Mouse (Mus musculus) spleen, adult 12 weeks (tissue): Measurements from ENCODE around the gene Tmem104.

Source experiments
- DNase-seq: peaks from one replicate; pipeline ENCODE4 v3.0.0; 2022; ENCODE audit warnings: low spot score

Tmem104 gene

DNA sequence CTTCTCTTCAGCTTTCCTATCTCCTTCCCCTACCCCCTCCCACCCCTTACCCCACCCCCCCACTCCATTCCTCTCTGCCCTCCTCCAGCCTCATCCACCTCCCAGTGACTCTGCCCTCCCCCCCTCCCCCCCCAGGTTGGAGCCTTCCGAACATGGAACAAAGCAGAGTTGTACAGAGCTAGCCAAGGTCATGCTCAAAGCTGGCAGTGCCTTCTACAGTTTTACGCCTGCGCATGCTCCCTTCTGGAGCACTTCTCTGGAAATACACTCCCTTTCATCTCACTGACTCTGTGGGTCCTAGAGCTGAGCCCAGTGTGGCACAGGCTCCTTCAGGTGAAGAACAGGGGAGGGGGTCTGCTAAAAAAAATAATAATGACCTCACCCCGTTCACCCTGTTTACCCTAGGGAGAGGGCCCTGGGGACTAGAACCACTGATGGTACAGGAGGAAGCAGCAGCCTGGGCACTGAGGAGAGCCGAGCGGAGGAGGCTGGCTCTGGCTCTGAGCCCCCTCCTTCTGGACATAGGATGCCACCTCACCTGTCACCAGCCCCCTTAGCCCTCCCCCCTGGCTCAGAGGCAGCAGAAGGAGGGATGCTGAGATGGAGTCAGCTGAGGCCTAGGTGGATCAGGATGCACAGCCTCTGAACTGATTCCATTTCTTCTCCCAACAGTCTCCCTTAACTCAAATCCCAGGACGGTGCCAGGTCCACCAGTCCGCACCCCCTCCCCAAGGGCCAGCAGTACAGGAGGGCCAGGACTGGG is 95.6 kb downstream of the Tmem104 start:
- no peak for DNase-seq

DNA sequence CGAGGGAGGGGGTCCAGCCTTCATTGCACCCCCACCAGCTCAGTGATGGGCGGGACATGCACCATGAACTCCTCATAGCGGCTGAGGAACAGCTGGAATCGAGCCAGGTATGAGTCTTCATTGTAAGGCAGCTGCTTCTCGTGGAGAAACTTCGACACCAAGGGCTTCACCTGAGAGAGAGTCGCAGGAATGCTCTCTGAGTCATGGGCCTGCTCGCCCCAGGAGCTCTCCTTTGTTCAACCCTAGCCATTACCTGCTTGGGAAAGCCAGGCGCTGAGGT is 96.1 kb downstream of the Tmem104 start:
- DNase-seq: no peak

DNA sequence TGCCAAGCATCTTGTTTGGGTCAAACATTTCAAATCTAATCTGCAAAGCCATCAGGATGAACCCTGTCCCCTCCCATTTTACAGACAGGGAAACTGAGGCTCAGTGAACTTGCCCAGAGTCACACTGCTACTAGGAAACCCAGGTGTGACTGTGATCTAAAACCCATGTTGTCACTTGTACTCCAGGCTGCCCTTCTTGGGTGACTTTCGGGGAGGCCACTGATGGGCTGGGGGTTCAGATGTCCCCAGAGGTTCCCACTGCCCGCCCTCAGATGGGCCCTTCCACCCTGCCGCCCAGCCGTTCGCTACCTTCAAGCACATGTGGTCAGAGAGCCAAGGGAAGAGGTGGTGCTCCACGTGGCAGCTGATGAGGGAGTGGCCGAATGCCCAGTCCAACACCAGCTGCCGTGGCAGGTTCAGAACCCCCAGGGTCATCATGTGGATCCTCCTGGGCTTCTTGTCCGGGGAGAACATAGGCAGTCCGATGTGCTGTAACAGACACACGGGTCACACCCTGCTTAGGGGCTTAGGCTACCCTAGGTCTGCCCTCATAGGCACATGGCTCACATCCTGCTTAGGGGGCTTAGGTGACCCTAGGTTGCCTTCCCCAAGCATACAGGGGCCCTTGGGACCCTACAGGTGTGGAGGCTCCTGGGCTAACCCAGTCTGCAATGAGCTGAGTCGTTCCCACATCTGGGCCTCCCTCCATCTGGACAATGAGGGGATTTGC is 96.8 kb downstream of the Tmem104 start:
- no peak for DNase-seq

DNA sequence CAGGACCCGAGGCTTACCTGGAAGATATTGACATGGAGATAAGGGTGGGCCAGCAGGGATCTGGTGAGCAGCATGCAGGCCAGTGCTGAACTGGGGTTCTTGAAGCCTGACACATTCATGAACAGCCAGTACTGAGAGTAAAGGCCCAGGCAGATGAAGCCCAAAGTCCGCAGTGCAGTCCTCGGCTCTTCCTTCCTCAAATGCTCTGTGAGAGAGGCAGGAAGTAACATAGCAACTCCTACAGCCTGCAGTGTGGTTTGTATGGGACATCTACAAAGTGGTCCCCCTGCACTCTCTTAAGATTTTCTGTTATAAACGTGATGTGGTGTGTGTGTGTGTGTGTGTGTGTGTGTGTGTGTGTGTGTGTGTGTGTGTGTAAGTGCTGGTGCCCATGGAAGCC is 98.0 kb downstream of the Tmem104 start:
- DNase-seq: no peak

DNA sequence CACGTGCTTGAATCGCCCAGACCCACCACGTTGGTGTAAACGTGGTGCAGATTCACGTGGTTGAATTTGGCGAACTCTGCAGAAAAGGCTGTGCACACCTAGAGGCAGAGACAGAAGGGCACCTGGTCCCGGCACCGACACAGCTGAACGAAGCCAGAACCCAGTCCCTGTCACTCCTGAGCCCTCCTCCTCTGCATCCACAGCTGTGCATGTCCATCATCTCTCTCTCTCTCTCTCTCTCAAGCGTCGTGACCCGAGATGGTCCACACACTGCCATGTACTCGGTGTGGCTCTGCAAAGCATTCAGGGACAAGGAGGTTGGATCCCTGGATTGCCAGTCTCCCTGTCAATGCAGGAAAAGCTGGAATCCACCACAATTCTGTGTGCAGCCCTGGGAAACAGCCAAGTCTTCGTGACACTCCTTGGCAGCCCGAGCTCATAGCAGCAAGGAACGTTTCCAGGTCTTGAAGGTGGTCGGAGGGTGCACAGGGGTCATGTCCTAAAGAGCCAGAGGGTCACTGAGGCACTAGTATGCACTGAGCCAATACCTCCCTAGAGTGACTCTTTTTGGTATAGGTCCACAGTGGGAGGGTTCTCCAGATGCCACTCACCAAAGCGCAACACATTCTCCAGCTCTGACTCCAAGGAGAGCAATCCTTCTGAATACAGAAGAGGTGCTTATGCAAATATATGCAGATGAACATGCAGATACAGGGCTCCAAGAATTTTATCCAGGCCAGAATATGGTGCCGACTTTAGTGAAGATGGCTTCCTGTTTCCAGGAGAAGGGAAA is 99.1 kb downstream of the Tmem104 start:
- DNase-seq: no peak

DNA sequence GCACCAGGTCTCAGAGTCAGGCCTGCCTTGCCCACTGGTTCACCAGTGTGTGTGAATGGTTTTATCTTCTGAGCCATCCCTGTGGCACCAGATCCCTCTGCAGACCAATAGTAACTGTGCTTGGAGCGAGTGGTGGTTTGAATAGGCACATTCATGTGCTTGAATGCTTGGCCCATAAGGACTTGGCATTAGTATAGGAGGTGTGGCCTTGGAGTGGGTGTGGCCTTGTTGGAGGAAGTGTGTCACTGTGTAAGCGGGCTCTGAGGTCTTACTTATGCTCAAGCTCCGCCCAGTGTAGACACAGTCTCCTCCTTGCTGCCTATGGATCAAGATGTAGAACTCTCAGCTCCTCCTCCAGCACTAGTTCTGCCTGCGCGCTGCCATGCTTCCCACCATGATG is 100.1 kb downstream of the Tmem104 start:
- no peak for DNase-seq

DNA sequence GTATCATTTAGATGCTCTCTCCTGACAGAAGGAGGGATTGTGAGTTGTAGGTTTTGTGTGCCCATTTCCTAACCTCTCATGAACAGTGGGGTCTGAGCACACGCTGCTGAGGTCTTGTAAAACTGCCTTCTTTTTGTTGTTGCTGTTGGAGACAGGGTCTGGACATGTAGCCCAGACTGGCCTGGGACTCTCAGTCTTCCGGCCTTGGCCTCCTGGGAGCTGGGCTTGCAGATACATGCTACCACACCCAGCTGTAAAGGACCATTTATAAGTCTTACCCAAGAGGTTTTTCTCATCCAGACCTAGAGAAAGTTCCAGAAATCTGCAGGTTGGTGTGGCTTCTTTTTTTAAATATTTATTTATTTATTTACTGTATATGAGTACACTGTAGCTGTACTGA is 101.0 kb downstream of the Tmem104 start:
- no peak for DNase-seq

DNA sequence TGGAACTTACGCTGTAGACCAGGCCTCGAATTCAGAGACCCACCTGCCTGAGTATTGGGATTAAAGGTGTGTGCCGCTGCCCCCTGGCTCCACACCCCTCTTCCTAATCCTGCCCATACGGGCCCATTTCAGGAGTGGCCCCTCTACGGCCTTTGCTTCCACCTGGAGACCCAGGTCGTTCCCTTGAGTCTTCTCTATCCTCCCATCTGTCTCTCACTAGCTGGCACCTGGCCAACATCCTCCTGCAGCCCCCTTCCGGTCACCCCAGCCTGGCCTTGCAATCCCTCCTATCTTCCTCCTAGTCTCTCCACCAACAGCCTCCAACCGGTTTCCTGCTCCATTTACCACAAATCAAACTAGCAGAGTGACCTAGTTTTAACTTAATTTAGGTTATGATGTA is 102.6 kb downstream of the Tmem104 start:
- DNase-seq: no peak

DNA sequence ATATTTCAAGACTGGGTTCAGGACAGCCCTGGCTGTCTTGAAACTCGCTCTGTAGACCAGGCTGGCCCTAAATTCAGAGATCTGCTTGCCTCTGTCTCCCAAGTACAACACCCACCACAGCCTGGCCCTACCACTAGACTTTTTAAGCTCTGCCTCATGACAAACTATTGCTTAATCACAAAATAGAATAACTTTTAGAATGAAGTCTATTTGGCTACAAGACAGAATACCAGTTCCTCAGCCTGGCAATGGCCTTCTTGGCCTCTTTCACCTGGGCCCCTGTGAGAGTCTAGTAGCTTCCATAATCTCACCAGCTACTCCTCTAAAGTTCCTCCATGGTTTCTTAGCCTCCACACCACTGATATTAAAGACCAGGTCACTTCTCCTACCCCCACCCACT is 103.0 kb downstream of the Tmem104 start:
- DNase-seq: no peak

DNA sequence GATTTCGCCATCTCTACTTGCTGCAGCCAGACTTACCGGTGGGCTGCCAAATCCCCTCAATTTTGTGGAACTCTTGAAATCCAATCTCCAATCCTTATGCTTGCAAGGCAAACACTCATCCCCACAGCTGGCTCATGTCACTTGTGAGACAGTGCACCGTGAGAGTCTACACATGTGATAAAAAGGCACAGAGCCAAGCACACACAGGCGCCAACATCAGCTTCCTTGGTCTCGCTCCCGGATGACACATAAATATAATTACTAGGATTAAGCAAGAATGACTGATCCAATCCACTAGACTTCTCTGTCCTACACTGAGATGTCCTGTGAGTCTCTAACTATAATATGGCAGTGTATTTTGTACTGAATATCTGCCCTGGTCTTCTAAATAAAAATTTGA is 103.6 kb downstream of the Tmem104 start:
- DNase-seq: no peak

DNA sequence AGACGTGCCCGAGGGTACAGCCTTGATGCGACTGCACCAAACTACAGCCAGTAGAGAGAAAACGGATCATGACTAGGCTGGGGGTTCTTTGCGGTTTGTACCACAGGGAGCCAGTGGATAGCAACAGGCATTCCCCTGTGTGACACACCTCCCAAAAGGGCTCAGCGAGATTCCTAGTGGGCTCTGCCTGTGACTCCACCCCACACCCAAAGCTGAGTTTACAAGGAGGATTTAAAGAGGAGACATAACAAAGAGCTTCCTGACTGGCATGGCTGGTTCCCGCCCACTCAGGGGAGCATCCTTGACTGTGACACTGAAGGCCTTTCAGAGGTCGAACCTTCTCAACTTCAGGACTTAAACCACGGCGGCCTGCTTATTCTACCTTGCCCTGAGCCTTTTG is 104.2 kb downstream of the Tmem104 start:
- no peak for DNase-seq

DNA sequence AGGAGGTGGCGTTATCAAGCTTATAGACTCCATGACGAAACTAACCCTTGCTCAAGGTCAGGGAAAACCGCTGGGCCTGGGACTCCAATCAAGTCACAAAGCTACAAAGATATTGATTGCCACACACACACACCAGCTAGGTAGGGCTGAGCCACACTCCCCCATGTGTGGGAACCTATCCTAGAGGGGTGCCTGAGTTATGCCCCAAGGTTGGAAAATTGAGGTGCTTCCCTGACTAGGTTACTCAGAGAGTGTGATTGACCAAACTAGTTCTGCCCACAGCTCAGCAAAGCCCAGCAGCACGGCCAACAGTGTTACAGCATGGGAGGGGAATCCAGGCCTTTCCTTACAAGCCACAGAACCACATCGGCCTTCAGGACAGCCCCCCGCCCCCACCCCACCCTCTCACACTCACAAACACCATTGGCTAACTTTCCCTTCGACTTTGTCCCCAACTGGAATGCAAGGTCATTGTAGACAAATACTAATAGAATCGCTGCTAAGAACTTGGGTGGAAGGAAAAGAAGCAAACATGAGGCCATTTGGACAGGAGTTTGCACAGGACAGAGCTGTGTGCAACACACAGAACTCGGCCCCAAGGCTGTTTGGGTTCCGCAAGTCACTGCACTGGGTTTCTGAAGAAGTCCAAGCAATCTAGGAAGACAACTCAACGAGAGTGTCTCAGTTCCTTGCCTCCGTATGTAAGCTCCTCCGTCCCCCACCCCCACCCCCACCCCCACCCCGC is 105.5 kb downstream of the Tmem104 start:
- DNase-seq: no peak

DNA sequence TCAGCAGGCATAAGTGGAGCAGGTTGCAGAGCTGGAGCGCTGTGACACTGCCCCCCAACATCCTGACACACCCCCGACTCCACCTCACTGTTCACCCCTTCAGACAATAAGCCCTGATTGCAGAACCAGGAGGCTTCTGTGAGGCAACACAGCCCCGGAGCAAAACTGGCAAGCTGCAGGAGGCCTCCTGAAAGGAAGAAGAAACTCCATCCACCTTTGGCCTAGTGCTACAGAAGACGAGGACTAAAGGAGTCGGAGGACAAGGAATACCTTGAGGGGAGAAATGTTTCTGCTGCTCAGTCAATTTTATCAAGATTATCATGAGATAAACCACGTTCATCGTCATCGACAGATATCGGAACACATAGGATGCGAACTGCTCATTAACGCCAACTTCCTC is 108.7 kb downstream of the Tmem104 start:
- no peak for DNase-seq
